Mouse (Mus musculus): ENCODE measurements at regions not wholly inside any gene's neighbourhood (a gene's known extent, or its start where the extent isn't known, plus 50 kb on each side); places are given as distances from the start of the nearest gene placed in this dataset.

DNA sequence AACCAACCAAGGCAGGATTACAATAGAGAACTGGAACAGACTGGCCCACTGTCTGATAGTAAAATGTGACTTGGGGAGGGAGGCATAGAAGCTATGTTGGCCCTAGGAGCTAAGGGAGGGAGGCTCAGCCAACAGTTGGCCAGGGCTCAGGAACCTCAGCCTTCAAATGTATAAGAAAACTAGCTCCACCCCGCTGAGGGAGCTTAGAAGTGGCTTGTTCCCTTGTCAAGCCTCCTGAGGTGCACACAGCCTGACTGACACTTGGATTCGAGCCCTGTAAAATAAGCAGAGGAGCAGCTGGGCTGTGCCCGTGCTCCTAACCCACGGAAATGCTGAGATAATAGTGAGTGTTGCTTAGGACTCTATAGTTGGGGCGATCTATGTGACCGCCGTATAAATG lies 144.7 kb downstream of the Fam43a start:
- TF ChIP-seq CTCF (IDR thresholded peaks at IDR 0.05; ENCODE audit: borderline replicate concordance, control insufficient read depth, extremely low read depth, insufficient read depth, low read length, poor library complexity) (no peak), POLR2A (IDR thresholded peaks at IDR 0.05; ENCODE audit: control insufficient read depth, extremely low read depth, insufficient read depth, low read length, poor library complexity) (no peak)

Measured in thymus, adult 2 months (tissue).